Mouse (Mus musculus): ENCODE results near the gene Utrn. TPM values are rescaled to one million over a fixed set of nuclear protein-coding genes. Genes with fewer than 3 reads are reported as not detected.

The Utrn gene
- polyA plus RNA-seq, 1 experiment: 13.9 TPM

DNA sequence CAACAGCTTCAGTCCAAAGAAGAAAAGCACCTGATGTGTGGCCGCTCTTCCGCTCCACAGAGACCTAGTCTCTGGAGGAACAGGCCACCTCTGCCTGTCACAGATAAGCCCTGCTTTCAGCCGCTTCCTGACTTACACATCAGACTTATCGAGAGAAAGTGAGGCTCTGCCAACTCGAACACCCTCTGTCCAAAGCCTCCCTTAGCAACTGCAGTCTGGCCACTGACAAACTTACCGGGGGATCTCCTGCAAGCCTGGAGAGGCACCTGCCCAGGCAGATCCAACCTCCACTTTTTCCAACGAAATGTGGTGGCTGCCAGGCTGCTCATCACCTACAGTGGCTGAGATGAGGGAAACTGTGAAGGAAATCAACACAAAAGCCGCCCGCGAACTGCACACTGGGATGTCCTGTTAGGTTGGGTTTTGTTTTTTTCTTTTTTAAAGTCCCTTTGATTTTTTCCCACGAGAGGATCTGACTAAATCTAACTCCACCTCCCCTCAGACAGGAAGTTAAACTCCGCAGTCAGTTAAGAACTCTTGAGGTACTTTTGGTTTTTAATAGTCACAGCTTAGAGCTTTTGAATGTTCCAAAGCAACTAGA, 55.9 kb downstream of the Utrn start:
- H3K27me3 ChIP-seq (ENCODE audit: control insufficient read depth, insufficient read depth, insufficient read length): no peaks in the 10 kb centered on the region
- no peak for TF ChIP-seq REST (IDR thresholded peaks at IDR 0.05; ENCODE audit: insufficient read depth, insufficient read length)
- H3K79me2 ChIP-seq (ENCODE audit: control insufficient read depth, insufficient read depth): peaks cover 83% of the 10 kb centered on the region
- no peak overlapping the region for H3K4me3 ChIP-seq
- H3K4me2 ChIP-seq (ENCODE audit: low read depth): no peak overlapping the region
- no peak overlapping the region for H3ac ChIP-seq (ENCODE audit: control insufficient read depth, insufficient read length)
- no peaks in the 10 kb centered on the region for H3K36me3 ChIP-seq (ENCODE audit: control insufficient read depth, insufficient read depth)

DNA sequence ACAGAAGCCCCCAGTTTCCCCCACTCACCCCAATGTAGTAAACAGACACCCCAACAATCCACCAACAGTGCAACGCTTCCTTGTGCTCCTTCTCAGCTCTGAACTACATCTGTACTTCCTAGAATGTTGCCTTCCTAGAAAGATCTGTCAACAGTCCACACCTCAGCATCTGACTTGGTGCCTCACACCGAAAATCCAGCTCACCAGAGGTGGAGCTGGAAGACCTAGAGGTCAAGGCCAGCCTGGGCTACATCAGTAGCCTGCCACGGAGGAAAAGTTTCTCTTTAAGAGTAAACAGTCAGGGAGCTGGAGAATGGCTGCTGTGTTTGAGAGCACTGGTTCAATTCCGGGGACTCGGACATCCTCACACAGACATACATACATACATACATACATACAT, 56.5 kb downstream of the Utrn start:
- TF ChIP-seq POLR2A (IDR thresholded peaks at IDR 0.05; ENCODE audit: insufficient read length, low read depth): no peak
- no peak for TF ChIP-seq E2F4 (IDR thresholded peaks at IDR 0.05; ENCODE audit: insufficient read depth)
- no peak for TF ChIP-seq USF1 (IDR thresholded peaks at IDR 0.05; ENCODE audit: low read depth)
- TF ChIP-seq MYOD1 (IDR thresholded peaks at IDR 0.05; ENCODE audit: control insufficient read depth in 1 of 3, insufficient read length in 2 of 3, low read depth in 2 of 3): no peak
- TF ChIP-seq MAX (IDR thresholded peaks at IDR 0.05; ENCODE audit: low read depth): no peak
- no peak for TF ChIP-seq SRF (IDR thresholded peaks at IDR 0.05; ENCODE audit: control insufficient read depth, insufficient read length, low read depth)
- TF ChIP-seq REST (IDR thresholded peaks at IDR 0.05; ENCODE audit: insufficient read depth, insufficient read length): no peak
- no peak for TF ChIP-seq POLR2AphosphoS2 (IDR thresholded peaks at IDR 0.05; ENCODE audit: insufficient read length, low read depth)
- TF ChIP-seq MYOG (IDR thresholded peaks at IDR 0.05; ENCODE audit: control insufficient read depth in 1 of 3, insufficient read depth in 1 of 3, insufficient read length in 2 of 3, low read depth in 2 of 3): no peak
- no peak for TF ChIP-seq TCF3 (IDR thresholded peaks at IDR 0.05; ENCODE audit: insufficient read length, low read depth)
- no peak for TF ChIP-seq CEBPB (IDR thresholded peaks at IDR 0.05; ENCODE audit: insufficient read depth, poor library complexity, severe bottlenecking)
- no peak for TF ChIP-seq TCF12 (IDR thresholded peaks at IDR 0.05; ENCODE audit: insufficient read depth, poor library complexity, severe bottlenecking)
- H3K36me3 ChIP-seq (ENCODE audit: control insufficient read depth, insufficient read depth): no peaks in the 10 kb centered on the region
- peaks cover 83% of the 10 kb centered on the region for H3K79me2 ChIP-seq (ENCODE audit: control insufficient read depth, insufficient read depth)
- H3K27me3 ChIP-seq (ENCODE audit: control insufficient read depth, insufficient read depth, insufficient read length): no peaks in the 10 kb centered on the region
- H3ac ChIP-seq (ENCODE audit: control insufficient read depth, insufficient read length): no peak overlapping the region
- no peak overlapping the region for H3K4me2 ChIP-seq (ENCODE audit: low read depth)
- no peak overlapping the region for H3K4me3 ChIP-seq

DNA sequence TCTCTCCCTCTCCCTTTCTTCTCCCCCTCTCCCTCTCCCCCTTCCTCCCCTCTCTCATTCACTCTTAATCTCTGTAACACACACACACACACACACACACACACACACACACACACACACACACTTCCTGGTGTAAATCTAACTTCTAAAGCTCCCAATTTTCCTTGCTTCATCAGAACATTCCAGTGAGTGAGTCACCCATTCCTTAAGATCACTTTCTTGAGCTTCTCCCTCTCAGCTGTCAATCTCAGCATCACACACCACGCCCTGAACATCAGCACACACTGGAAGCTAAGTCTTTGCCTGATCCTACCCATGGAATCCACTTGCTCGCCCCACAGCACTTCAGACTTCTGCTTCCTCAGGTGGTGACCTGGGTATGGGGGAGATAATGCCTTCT, 58.3 kb downstream of the Utrn start:
- no peak overlapping the region for H3ac ChIP-seq (ENCODE audit: control insufficient read depth, insufficient read length)
- peak overlapping the region; percentile 50 for H3K4me2 ChIP-seq (ENCODE audit: low read depth)
- H3K27me3 ChIP-seq (ENCODE audit: control insufficient read depth, insufficient read depth, insufficient read length): no peaks in the 10 kb centered on the region
- H3K36me3 ChIP-seq (ENCODE audit: control insufficient read depth, insufficient read depth): no peaks in the 10 kb centered on the region
- H3K79me2 ChIP-seq (ENCODE audit: control insufficient read depth, insufficient read depth): peaks cover 84% of the 10 kb centered on the region
- TF ChIP-seq MYOD1 (IDR thresholded peaks at IDR 0.05; ENCODE audit: control insufficient read depth in 1 of 3, insufficient read length in 2 of 3, low read depth in 2 of 3): no peak
- TF ChIP-seq E2F4 (IDR thresholded peaks at IDR 0.05; ENCODE audit: insufficient read depth): no peak
- TF ChIP-seq CEBPB (IDR thresholded peaks at IDR 0.05; ENCODE audit: insufficient read depth, poor library complexity, severe bottlenecking): peak; percentile 56; the same call in 1 of the 2 replicates
- no peak overlapping the region for H3K4me3 ChIP-seq

DNA sequence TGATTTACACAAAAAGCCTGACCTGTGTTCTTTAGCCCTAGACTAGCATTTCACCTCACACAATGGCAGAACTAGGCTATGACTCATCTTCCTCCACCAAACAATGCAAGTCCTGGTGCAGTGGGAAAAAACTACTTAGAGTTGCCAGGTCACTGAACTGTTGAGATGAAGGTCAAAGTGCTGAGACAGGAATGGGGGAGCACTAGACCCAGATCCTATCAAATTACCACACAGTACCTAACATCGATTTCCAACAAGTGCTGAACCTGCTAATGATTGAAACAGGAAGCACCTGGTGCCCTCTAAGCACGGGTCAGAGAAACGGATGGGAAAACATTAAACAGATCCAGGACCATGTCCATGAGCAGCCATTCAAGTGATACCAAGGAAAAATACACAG, 59.5 kb downstream of the Utrn start:
- H3ac ChIP-seq (ENCODE audit: control insufficient read depth, insufficient read length): no peak overlapping the region
- peaks cover 83% of the 10 kb centered on the region for H3K79me2 ChIP-seq (ENCODE audit: control insufficient read depth, insufficient read depth)
- peak overlapping the region; percentile 40 for H3K4me2 ChIP-seq (ENCODE audit: low read depth)
- TF ChIP-seq TCF3 (IDR thresholded peaks at IDR 0.05; ENCODE audit: insufficient read length, low read depth): no peak
- no peak for TF ChIP-seq TCF12 (IDR thresholded peaks at IDR 0.05; ENCODE audit: insufficient read depth, poor library complexity, severe bottlenecking)
- TF ChIP-seq USF1 (IDR thresholded peaks at IDR 0.05; ENCODE audit: low read depth): no peak
- TF ChIP-seq CEBPB (IDR thresholded peaks at IDR 0.05; ENCODE audit: insufficient read depth, poor library complexity, severe bottlenecking): no peak
- no peak for TF ChIP-seq MYOG (IDR thresholded peaks at IDR 0.05; ENCODE audit: control insufficient read depth in 1 of 3, insufficient read depth in 1 of 3, insufficient read length in 2 of 3, low read depth in 2 of 3)
- TF ChIP-seq MAX (IDR thresholded peaks at IDR 0.05; ENCODE audit: low read depth): no peak
- no peak for TF ChIP-seq POLR2AphosphoS2 (IDR thresholded peaks at IDR 0.05; ENCODE audit: insufficient read length, low read depth)
- no peak for TF ChIP-seq E2F4 (IDR thresholded peaks at IDR 0.05; ENCODE audit: insufficient read depth)
- TF ChIP-seq POLR2A (IDR thresholded peaks at IDR 0.05; ENCODE audit: insufficient read length, low read depth): no peak
- no peak for TF ChIP-seq SRF (IDR thresholded peaks at IDR 0.05; ENCODE audit: control insufficient read depth, insufficient read length, low read depth)
- H3K27me3 ChIP-seq (ENCODE audit: control insufficient read depth, insufficient read depth, insufficient read length): no peaks in the 10 kb centered on the region
- H3K4me3 ChIP-seq: no peak overlapping the region
- no peaks in the 10 kb centered on the region for H3K36me3 ChIP-seq (ENCODE audit: control insufficient read depth, insufficient read depth)

DNA sequence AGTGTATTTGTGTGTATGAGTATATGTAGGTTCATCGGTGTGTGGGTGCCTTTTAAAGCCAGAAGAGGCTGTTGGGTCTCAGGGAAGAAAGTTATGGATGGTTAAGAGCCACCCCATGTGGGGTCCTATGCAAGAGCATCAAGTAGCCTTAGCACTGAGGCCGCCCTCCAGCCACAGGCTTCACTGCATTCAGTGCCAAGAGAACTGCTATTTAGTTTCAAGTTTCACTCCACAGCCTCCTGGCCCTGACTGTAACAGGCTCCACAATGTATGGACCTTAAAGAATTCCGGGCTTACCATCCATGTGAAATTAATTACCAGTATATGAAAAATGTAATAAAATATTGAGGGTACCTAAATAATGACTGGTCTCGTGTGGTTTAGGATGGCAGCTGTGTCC, 60.7 kb downstream of the Utrn start:
- Histone ChIP-seq H3ac (ENCODE audit: control insufficient read depth, insufficient read length) (no peak overlapping the region), H3K27me3 (ENCODE audit: control insufficient read depth, insufficient read depth, insufficient read length) (no peaks in the 10 kb centered on the region), H3K4me3 (no peak overlapping the region), H3K4me2 (ENCODE audit: low read depth) (no peak overlapping the region), H3K79me2 (ENCODE audit: control insufficient read depth, insufficient read depth) (peaks cover 83% of the 10 kb centered on the region), H3K36me3 (ENCODE audit: control insufficient read depth, insufficient read depth) (no peaks in the 10 kb centered on the region)
- TF ChIP-seq SRF (IDR thresholded peaks at IDR 0.05; ENCODE audit: control insufficient read depth, insufficient read length, low read depth) (no peak), REST (IDR thresholded peaks at IDR 0.05; ENCODE audit: insufficient read depth, insufficient read length) (no peak), USF1 (IDR thresholded peaks at IDR 0.05; ENCODE audit: low read depth) (no peak), TCF3 (IDR thresholded peaks at IDR 0.05; ENCODE audit: insufficient read length, low read depth) (no peak), MYOD1 (IDR thresholded peaks at IDR 0.05; ENCODE audit: control insufficient read depth in 1 of 3, insufficient read length in 2 of 3, low read depth in 2 of 3) (no peak), E2F4 (IDR thresholded peaks at IDR 0.05; ENCODE audit: insufficient read depth) (no peak), TCF12 (IDR thresholded peaks at IDR 0.05; ENCODE audit: insufficient read depth, poor library complexity, severe bottlenecking) (no peak), MAX (IDR thresholded peaks at IDR 0.05; ENCODE audit: low read depth) (no peak), POLR2A (IDR thresholded peaks at IDR 0.05; ENCODE audit: insufficient read length, low read depth) (no peak)

Measured in myocyte (in vitro differentiated cells).